Mouse (Mus musculus) kidney, postnatal 10 days (tissue): ENCODE data around the gene Eng.

Source experiments
- DNase-seq: peaks from one replicate; pipeline ENCODE4 v3.0.0; 2021; ENCODE audit warnings: mixed read lengths

The Eng gene

GRCm38 (mm10) chr2:32624111-32624748 is 22.2 kb upstream of the Eng start:
- DNase-seq: no peak

GRCm38 (mm10) chr2:32625212-32625872 is 21.1 kb upstream of the Eng start:
- DNase-seq: peak; percentile 85

DNA sequence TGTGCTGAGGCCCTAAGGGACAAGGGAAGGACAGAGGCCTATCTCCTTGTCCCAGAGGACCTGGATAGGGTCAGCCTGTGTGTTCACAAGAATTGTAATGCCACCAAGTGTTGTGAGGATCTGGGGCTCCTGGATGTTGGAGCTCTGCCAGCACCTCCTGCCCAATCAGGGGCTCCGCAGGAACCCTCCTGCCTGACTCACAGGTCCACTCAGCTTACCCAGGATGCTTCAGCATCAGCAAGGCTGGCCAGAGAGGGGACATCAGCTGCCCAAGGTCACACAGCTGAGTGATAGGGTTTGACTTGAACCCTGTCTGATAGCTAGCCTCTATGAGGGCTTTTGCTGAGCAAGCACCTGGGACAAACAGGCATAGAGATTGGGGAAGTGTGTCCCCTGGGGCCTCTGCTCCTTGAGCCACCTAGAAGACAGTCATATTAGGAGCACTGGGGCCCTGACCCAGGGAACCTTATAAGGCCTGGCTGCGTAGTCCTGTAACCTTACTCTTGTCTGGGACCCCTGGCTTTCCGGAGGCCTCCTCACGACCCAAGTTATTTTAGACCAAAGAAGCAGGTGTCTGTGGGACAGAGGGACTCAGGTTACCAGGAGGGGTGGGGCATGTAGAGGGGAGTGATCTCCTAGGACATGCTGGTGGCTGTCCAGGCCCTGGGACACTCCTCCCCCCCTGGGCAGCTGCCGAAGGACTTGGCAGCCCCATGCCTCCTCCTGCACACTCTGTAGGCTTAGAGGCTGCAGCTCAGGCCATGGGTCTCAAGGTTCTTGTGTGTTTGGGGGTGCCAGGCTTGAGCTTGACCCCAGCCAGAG is 20.3 kb upstream of the Eng start:
- no peak for DNase-seq

DNA sequence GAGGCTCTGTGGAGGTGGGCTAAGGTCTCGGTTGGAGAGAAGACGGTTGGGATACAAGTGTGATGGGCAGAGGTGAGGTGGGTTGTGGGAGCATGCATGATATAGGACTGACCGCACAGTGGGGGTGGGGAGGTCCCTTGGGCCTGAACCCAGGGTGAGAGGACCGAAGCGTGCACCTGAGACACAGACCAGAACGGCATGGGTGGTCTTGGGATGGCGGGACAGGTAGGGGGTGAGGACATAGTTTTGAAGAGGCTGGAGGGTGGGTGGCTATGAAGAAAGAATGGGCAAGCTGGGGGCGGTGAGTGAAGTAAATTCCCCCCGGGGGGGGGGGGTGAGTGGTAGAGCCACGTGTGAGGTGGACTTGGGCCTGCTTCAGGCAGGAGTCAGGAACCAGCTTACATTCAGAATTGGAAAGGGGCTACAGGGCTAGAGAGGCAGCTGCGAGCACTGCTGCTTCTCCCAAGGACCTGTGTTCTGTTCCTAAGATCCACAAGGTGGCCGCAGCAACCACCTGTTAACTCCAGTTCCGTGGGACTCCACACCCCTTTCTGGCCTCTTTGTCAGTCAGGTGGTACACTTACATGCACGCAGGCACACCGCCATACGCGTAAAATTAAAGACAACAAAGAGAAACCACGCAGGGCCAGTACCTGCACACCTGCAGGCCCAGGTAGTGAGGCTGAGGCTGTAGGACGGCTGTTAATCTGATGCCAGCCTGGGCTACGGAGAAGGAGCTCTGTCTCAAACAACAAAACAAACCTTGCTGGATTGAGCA is 18.9 kb upstream of the Eng start:
- DNase-seq: no peak

DNA sequence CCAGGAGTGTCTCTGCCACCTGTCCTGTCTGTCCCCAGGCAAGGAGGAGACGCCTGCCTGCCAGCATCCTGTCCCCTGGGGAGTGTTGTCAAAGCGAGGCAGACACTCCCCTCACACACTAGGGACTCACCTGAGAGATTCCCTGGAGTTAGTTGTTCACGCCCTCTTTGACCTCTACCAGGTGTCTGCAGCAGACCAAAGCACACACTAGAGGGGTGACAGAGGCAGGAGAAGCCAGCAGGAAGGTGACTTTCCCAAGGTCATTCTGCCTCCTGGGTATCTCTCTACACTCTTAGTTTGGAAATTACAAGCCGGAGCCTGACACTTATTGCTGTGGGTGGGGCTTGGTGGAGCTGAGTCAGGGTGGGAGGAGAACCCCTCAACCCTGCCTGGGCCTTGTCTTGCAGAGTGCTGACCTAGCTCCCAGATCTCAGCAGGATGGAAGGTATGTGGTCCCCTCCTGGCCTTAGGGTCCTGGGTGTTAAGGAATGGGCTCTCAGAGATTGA is 18.3 kb upstream of the Eng start:
- DNase-seq: no peak

- peak; percentile 69 for DNase-seq
Observed at GRCm38 (mm10) chr2:32628729-32629128, 17.7 kb upstream of the Eng start.

GRCm38 (mm10) chr2:32629276-32629976 is 17.0 kb upstream of the Eng start:
- peak; percentile 75 for DNase-seq

DNA sequence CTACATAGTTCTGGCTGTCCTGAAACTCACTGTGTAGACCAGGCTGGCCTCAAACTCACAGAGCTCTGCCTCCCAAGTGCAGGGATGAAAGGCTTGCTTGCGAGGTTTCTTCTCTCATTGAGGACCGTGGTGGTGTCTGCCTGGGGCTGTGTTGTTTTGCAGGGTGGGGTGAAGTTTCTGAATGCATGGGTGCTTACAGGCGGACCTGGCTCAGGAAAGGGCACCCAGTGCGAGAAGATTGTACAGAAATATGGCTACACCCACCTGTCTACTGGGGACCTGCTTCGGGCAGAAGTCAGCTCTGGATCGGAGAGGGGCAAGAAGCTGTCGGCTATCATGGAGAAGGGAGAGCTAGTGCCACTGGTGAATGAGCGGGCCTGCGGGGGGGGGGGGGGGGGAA is 16.4 kb upstream of the Eng start:
- DNase-seq: no peak

GRCm38 (mm10) chr2:32631046-32631445 is 15.3 kb upstream of the Eng start:
- DNase-seq: no peak

DNA sequence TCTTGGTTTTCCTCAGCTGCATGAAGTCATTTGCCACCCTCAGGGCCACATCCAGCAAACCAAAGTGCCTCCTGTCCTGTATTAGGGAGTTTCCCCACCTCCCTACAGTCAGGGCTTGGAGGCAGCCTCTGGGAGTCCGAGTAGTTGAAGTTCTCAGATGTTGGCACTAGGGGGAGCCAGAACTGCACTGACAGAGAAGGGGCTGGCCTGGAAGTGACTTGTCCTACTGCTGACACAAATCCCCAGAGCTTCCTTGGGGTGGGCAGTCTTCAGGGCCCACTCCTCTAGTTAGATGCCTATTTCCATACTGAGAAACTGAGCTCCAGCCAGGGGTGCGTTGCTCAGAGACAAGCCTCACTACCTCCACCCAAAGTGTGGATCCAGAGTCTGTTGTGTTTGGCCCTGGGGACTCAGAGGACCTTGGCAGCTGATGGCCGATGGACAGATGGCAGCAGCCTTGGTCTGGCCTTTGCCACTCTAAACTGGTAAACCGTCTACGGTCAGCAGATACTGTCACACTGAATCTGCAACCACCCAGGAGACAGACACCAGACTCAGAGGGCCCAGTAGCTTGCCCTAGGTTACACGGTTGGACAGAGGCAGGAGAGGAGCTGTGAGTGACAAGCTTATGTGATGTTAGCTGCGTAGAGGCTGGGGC is 14.5 kb upstream of the Eng start:
- peak; percentile 89 for DNase-seq

DNA sequence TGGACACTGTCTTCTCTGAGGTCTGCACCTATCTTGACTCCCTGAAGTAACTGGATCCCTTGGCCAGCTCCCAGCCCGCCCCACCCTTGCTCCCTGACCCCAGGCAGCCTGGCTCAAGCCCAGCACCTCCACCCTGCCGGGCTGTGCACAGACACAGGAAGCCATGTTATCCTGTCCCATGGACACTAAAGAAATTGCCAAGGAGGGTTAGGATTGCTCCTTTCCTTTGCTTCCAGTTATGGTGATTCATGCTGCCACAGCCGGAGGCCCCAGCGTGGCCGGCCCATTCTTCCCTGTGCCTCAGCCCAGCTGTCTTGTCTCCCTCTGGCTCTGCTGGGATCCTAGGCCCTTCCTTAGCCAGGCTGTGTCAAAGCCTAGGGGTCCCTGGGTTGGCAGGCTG is 12.7 kb upstream of the Eng start:
- DNase-seq: peak; percentile 72

DNA sequence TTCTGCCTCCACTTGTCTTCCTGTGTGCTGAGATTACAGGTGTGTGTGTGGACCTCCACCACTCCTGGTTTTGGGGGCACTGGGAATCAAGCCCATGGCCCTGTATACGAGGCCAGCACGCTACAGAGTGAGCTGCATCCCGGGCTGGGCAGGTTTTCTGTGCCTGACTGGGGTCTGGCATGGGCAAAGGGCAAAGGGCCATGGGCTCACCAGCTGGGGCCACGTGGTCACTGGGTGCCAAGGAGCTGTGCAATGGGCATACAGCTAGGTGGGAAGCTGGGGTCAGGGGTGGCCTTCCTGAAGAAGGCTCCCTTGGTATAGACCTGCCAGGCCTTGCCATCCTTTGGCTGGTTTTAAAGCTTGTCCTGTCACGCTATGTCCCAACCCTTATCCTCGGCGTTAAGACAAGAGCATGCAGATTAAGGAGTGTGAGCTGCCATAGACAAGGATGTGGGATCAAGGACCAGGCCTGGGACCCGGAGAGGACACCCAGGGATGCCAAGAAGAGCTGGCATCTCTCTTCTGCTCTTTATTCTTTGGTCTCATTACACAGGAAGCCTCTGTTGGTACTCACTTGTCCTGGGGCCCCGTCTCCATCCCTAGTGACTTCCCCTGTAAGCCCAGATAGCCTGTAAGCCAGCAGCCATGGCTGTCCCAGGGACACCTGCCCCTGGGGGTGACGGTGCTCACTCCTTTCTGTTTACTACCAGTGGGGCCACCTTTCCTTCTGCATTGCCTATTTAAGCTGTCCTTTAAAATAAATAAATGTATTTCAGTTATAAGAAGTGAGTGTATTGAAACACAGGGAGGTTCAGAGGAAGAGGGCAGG is 11.9 kb upstream of the Eng start:
- no peak for DNase-seq

DNA sequence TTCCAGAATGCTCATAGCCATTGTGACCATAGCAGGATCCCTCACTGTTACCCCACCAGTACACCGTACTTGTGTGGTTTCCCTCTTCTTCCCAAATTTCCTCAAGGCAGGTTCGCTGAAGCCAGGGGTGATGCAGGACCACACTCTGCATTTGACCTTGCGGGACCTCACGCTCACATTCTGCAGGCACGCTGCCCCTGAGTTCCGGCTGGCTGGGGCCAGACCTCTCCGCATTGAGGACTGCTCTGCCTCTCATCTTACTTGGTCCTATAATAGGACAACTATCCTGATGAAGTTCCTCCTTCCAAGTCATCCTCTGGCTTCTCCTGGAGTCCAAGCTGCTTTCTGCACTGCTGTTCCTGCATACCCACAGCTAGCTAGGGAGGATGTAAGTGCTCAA is 9.8 kb upstream of the Eng start:
- no peak for DNase-seq

- peak; percentile 85 for DNase-seq
Observed at GRCm38 (mm10) chr2:32637778-32638281, 8.6 kb upstream of the Eng start.

DNA sequence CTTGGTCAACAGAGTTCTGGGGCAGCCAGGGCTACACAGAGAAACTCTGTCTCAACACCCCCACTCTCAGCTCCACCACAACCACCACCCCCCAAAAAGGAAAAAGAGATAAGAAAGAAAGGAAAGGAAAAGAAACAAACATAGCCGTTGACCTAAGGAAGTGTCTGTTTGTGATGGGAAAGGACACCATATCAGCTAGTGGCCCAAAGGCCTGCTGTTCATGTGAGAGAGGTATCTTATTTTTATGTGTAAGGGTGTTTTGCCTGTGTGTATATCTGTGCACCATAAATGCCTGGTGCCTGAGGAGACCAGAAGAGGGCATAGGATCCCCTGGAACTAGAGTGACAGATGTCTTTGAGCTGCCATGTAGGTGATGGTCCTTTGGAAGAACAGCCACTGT is 6.8 kb upstream of the Eng start:
- DNase-seq: no peak

GRCm38 (mm10) chr2:32640550-32641051 is 5.8 kb upstream of the Eng start:
- DNase-seq: no peak

- no peak for DNase-seq
Observed at GRCm38 (mm10) chr2:32641810-32642209, 4.6 kb upstream of the Eng start.

DNA sequence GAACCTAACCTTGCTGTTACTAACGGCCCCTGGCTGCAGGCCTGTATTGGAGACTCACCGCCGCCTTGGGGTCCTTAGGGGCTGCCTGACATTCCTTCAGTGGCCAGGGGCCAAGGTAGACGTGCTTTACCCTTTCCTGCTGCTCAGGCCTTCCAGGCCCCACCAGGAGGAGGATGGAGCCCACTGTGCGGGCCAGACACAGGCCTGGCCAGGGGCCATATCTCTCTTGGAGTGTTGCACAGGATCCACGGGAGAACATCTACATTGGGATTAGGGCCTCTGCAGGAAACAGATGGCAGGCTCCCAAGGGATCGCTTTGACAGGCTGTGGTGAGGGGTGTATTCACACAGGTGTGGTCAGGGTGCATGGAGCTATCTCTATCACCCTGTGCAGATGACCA is 3.6 kb upstream of the Eng start:
- DNase-seq: peak; percentile 74

- no peak for DNase-seq
Observed at GRCm38 (mm10) chr2:32644083-32644482, 2.3 kb upstream of the Eng start.

GRCm38 (mm10) chr2:32644799-32645475 is 1.5 kb upstream of the Eng start:
- DNase-seq: no peak
